Mouse (Mus musculus): Measurements from ENCODE around the gene D630003M21Rik.

Gene D630003M21Rik

GRCm38 (mm10) chr2:158151077-158151476 lies 77.9 kb downstream of the D630003M21Rik start:
- TF ChIP-seq GATA4 (IDR thresholded peaks at IDR 0.05; ENCODE audit: insufficient replicate concordance, low read length), result no peak

DNA sequence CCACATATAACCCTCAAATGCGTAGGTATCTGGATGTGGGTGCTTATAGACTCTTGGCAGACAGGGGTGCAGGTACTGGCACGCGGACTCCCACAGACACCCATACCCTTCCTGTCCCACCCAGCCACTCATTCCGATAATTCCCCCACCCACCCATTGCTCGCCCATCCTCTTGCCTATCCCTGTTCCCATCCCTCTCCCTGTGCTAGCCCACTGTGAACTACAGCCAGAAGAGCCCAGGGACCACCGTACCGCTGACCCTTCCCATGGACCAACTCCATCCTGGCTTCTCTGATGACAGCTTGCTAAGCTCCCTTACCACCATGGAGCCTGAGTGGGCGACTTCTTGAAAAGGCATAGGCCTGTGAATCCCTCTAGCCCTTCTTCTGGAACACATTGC lies 82.1 kb downstream of the D630003M21Rik start:
- no peak for TF ChIP-seq GATA4 (IDR thresholded peaks at IDR 0.05; ENCODE audit: insufficient replicate concordance, low read length)

DNA sequence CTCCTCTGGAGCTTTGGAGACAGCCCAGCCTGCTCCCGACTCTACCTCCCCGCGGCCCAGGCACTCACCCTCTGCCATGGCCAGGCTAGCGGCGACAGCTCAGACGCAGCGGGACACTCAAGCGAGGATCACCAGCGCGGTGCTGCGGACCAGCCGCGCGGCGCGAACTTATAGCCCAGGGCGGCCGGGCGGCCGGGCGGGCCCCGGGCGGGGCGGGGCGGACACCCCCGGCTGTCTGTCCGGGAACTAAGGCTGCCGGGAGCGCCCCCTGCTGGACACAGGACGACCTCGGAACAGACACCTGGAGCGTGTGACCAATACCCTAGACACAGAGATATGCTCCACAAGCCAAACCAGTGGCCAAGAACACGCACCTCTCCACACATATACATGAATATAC lies 82.8 kb downstream of the D630003M21Rik start, which contains the start of gene Tgm2:
Gene Tgm2, minus strand, starts transcription at position 214 of the 400 bp plus-strand sequence.
- no peak for TF ChIP-seq GATA4 (IDR thresholded peaks at IDR 0.05; ENCODE audit: insufficient replicate concordance, low read length)

GRCm38 (mm10) chr2:158145528-158146065 lies 83.4 kb downstream of the D630003M21Rik start:
- no peak for TF ChIP-seq GATA4 (IDR thresholded peaks at IDR 0.05; ENCODE audit: insufficient replicate concordance, low read length)

DNA sequence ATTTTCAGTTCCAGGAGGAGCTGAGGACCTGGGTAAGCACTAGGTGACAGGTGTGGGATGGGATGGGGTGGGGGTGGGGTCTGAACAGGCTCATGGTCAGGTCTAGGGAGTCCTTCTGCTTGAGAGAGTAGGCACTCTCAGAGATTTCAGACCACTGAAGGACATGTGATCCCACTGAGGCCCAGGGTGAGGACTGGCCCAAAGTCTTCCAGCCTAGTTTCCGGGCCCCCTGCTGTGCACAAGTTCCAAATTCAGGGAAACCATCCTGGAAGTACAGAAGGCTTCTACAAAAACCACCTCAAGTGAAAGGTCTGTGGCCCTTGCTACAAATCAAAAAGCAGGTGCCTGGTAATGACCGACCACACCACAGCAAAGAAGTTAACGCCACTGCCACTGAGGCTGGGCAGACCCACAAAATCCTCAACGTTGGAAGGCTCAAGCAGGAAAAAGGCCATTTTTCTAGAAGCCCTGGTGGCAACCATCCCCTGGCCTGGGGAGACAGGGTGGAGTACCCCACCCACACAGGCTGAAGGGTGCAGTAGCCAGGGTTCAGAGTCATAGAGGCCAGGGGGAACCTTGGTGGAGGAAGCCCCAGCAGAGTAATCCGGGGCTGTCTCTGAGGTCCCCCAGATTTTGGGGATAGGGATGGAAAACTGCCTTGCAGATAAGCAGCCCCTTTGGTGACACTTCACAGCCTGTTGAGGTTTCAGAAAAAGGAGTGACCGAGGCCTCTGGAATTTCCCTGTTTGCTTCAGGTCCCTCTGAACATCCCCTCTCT lies 84.1 kb downstream of the D630003M21Rik start:
- no peak for TF ChIP-seq GATA4 (IDR thresholded peaks at IDR 0.05; ENCODE audit: insufficient replicate concordance, low read length)

GRCm38 (mm10) chr2:158144263-158144662 lies 84.8 kb downstream of the D630003M21Rik start:
- no peak for TF ChIP-seq GATA4 (IDR thresholded peaks at IDR 0.05; ENCODE audit: insufficient replicate concordance, low read length)

DNA sequence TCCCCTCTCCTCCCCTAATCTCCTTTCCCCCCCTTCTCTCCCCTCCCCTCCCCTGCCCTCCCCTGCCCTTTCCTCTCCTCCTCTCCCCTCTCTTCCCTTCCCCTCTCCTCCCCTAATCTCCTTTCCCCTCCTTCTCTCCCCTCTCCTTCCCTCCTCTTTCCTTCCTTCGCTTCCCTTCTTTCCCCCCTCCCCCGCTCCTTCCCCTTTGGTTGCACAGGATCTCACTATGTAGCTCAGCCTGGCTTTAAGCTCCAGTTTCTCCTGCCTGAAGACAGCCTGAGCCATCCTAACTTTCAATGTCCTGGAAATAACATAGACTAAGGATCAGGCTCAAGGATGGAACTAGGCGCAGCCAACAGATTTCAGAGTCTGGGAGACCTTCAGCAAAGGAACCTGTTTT lies 85.2 kb downstream of the D630003M21Rik start:
- TF ChIP-seq GATA4 (IDR thresholded peaks at IDR 0.05; ENCODE audit: insufficient replicate concordance, low read length), result no peak

DNA sequence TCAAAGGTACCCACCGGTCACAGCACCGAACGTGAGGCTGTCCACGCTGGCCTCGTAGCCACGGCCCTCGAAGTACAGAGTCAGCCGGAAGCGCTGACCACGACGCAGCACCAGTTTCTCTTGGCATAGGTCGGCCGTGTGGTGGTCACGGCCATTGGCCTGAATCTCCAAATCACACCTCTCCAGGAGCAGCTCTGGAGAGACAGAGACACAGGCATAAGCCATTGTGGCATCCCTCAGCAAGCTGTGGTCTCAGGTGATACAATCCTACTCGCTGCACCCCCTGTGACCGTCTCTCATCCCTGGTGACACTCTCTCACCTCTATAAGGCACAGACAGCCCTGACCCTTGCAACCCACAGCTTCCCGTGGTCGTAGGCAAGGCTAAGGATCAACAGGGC lies 86.0 kb downstream of the D630003M21Rik start:
- TF ChIP-seq GATA4 (IDR thresholded peaks at IDR 0.05; ENCODE audit: insufficient replicate concordance, low read length), result no peak

DNA sequence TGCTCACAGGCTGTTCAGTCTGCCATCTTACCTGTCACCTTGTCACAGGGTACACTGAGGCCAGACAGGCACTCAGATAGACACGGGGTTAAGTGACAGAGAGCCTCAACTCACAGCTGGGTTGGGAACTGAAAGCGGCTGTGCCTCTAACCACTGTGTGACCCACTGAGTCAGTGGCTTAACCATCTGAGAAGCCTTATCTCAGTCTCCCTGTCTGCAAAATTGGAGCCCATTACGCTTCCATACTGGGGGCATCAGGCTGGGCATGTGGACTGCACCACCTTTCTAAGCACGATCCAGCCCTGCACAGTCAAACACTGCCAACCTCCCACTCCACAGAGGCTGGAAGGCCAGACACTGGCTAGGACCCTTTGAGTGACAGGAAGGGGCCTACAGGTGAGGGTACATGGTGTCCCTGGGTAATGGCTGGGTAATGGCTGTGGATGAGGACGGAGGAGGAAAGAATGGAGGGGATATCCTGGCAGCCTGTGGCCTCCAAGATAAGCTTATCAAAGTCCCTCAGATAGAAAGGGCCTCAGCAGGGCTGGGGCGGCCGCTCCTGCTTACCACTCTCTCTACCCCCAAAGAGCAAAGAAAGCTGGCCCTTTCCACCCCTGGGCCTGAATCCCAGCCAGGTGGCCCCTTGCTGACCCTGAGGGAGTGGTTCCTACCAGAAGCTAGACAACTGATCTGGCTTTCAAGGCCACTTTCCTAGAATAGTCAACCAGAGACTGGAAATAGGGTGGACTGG lies 87.2 kb downstream of the D630003M21Rik start:
- peak; percentile 97 for TF ChIP-seq GATA4 (IDR thresholded peaks at IDR 0.05; ENCODE audit: insufficient replicate concordance, low read length)

DNA sequence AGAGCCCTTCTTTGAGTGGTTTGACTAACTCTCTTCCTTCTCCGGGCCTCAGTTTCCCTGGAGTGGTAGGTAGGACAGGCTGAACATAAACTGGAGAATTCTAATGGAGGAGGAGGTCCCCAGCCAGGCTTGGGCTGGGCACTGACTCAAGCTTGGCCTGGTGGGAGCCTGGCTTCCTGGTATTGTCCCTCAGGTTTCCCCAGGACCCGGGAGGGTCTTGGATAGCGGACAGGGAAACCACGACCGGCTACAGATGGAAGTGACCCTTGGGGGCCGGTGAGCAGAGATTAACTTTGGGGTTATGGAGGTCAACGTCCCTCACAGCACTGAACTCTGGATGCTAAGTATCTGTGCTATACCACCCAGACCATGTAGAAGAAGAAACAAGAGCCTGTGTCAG lies 87.8 kb downstream of the D630003M21Rik start:
- peak; percentile 22; the same call in 1 of the 2 replicates for TF ChIP-seq GATA4 (IDR thresholded peaks at IDR 0.05; ENCODE audit: insufficient replicate concordance, low read length)

DNA sequence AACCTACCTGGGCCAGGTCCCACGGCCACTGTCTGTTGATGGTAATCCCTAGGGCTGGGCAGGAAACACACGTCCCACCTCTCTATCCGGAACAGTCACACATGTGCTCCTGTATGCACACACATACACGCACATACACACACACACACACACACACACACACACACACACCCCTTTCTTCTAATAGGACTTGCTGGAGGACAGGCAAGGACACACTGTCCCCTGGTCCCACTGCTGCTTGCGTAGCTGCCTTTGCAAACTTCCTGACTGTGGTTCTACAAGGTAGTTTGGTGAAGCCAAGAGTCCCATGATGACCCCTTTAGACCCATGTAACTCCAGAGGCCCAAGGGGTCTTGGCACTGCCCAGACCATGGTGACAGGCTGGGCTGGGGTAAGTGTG lies 88.4 kb downstream of the D630003M21Rik start:
- no peak for TF ChIP-seq GATA4 (IDR thresholded peaks at IDR 0.05; ENCODE audit: insufficient replicate concordance, low read length)

- no peak for TF ChIP-seq GATA4 (IDR thresholded peaks at IDR 0.05; ENCODE audit: insufficient replicate concordance, low read length)
Observed at GRCm38 (mm10) chr2:158139628-158140027, 89.4 kb downstream of the D630003M21Rik start.

- TF ChIP-seq GATA4 (IDR thresholded peaks at IDR 0.05; ENCODE audit: insufficient replicate concordance, low read length), result no peak
Observed at GRCm38 (mm10) chr2:158138778-158139177, 90.2 kb downstream of the D630003M21Rik start.

- TF ChIP-seq GATA4 (IDR thresholded peaks at IDR 0.05; ENCODE audit: insufficient replicate concordance, low read length), result no peak
Observed at GRCm38 (mm10) chr2:158137771-158138170, 91.3 kb downstream of the D630003M21Rik start.

DNA sequence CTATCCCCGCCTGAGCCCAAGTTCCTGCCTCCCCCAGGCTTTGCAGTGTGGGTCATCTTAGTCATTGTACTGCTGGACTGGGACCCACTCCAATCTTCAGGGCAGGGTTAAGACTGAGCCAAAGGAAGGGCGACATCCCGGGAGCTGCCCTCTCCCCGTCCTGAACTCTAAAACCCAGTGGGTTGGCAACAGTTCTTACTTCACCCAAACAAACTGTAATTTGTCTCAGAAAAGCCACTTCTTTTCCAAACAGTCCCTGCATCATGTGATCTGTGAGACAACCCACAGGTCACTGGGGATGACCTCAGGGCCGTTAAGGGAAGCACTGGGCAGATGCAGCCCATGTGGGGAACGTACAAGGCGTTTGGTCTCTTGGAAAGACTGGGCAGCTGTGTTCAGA lies 92.8 kb downstream of the D630003M21Rik start:
- peak; percentile 76; the same call in 1 of the 2 replicates for TF ChIP-seq GATA4 (IDR thresholded peaks at IDR 0.05; ENCODE audit: insufficient replicate concordance, low read length)

DNA sequence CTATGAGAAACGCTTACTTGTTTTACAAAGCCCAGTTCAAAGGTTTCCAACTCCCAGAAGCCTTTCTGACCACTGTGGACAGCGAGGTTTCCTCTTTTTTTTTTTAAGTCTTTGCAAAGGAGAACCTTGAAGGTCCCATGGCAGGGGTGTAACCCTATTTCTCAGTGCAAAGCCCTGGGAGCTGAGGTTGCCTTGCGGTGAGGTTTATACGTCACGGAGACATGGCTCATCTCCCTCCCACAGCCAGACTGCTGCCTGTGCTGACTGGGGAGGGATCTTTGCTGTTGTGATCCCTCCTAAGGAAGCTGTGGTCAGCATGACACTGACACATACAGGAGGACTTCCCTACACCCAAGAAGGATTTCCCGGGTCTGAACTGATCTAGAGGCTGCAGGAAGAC lies 96.0 kb downstream of the D630003M21Rik start:
- TF ChIP-seq GATA4 (IDR thresholded peaks at IDR 0.05; ENCODE audit: insufficient replicate concordance, low read length), result no peak

Data from liver, adult (tissue).